In the genomic region with DNA sequence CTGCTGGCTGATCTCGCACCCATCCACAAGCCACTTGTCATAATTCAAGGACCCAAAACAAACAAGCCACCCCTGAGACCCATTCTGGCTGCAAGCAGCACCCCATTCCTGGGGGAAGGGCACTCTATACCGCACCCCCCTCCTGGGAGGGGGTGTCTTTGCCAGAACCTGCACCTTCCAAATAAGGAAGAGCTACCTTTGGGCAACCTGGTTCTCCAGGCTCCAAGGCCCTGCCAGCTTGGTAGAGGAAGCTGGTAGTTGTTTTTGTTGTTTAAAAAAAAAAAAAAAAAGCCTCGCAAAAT, we compare ENCODE assay signal across 9 mouse cellular contexts. TPM values are rescaled to one million over a fixed set of nuclear protein-coding genes. Genes with fewer than 3 reads are reported as not detected.
DNase-seq lines count a peak whose midpoint lies in the region; ATAC-seq and TF ChIP-seq lines count a peak whose summit lies in the region.
"Had no signal": no experiment of that assay in that cellular context is flagged by ENCODE, and none has a peak within 500 bp of the region (broad histone marks: within the 10 kb centered on the region; RNA-seq: fewer than 3 reads in every experiment).

No protein-coding gene starts in this region.

- H3K27ac ChIP-seq in layer of hippocampus, adult 2 months: peak overlapping the region; percentile 94
- H3K27ac ChIP-seq in forebrain, embryonic 15.5 days (replicated peaks): peak overlapping the region; percentile 94
- 0 out of 2 replicates have a peak overlapping the region, but pooled peaks have one; percentile 8 for H3K27ac ChIP-seq in midbrain, embryonic 12.5 days (replicated peaks)

- H3K9ac ChIP-seq in forebrain, embryonic 15.5 days (replicated peaks): peak overlapping the region; percentile 86
- peak overlapping the region; percentile 81 for H3K9ac ChIP-seq in midbrain, embryonic 12.5 days (replicated peaks)

- no peaks in the 10 kb centered on the region for H3K27me3 ChIP-seq in forebrain, embryonic 15.5 days
- H3K27me3 ChIP-seq in midbrain, embryonic 12.5 days: peaks cover 10% of the 10 kb centered on the region

- peak overlapping the region; percentile 86 for H3K4me3 ChIP-seq in layer of hippocampus, adult 2 months
- peak overlapping the region; percentile 64 for H3K4me3 ChIP-seq in forebrain, embryonic 15.5 days
- peak overlapping the region; percentile 58 for H3K4me3 ChIP-seq in midbrain, embryonic 12.5 days

- no peak for TF ChIP-seq POLR2A in brain, embryonic 14.5 days (IDR thresholded peaks at IDR 0.05; ENCODE audit: borderline replicate concordance, extremely low read depth, insufficient read depth, insufficient read length, poor library complexity, severe bottlenecking)

- H3K4me1 ChIP-seq in forebrain, embryonic 15.5 days: peaks cover 26% of the 10 kb centered on the region
- peaks cover 19% of the 10 kb centered on the region for H3K4me1 ChIP-seq in midbrain, embryonic 12.5 days

- WGBS in forebrain, embryonic 15.5 days: 41% methylated on average over 3 of the region's 3 CpGs
- WGBS in midbrain, embryonic 12.5 days: 54% methylated on average over 3 of the region's 3 CpGs

- peak; percentile 20 to 30 for DNase-seq in layer of hippocampus, adult 2 months (ENCODE audit: low spot score in 2 of 2)
- DNase-seq in layer of hippocampus, adult 9-11 months: no peak
- no peak for DNase-seq in brain, embryonic 14.5 days (ENCODE audit: low read depth)
- DNase-seq in natural killer cell, adult 2 months (ENCODE audit: low spot score in 2 of 2): no peak
- DNase-seq in embryo, embryonic 10 days (ENCODE audit: low spot score): no peak
- no peak for DNase-seq in adrenal gland, adult 8-10 months
- DNase-seq: gastrocnemius, postnatal 10 days had no signal

- no peaks in the 10 kb centered on the region for H3K9me3 ChIP-seq in forebrain, embryonic 15.5 days
- H3K9me3 ChIP-seq in midbrain, embryonic 12.5 days: no peaks in the 10 kb centered on the region

- H3K4me2 ChIP-seq in forebrain, embryonic 15.5 days (replicated peaks): peak overlapping the region; percentile 72
- H3K4me2 ChIP-seq in midbrain, embryonic 12.5 days (replicated peaks): peak overlapping the region; percentile 89

- no peaks in the 10 kb centered on the region for H3K36me3 ChIP-seq in forebrain, embryonic 15.5 days
- no peaks in the 10 kb centered on the region for H3K36me3 ChIP-seq in midbrain, embryonic 12.5 days

- no peak for ATAC-seq in forebrain, embryonic 15.5 days (replicated peaks)
- no peak for ATAC-seq in midbrain, embryonic 12.5 days (ENCODE audit: low FRiP score, low read depth)

- no peak for TF ChIP-seq CTCF in layer of hippocampus, adult 2 months (conservative IDR thresholded peaks at IDR 0.05)
- peak; percentile 16; the same call in 1 of the 2 replicates for TF ChIP-seq CTCF in brain, embryonic 14.5 days (IDR thresholded peaks at IDR 0.05; ENCODE audit: borderline replicate concordance, extremely low read depth, insufficient read depth, insufficient read length)

RNA-seq across cellular contexts. Expression of a gene that starts 16.9 kb away (rescaled TPM):
- total RNA-seq in layer of hippocampus, adult 2 months (2021): 100 to 1,000 TPM; 158 to 160 TPM
- polyA plus RNA-seq in brain, embryonic 14.5 days (2012; rRNA removed): 73.8 and 80.3 TPM in 2 replicates
- polyA plus RNA-seq in forebrain, embryonic 15.5 days (2015; fragmentation: Nextera tagmentation; extraction: Ambion mirVana): 62.2 and 69.1 TPM in 2 replicates
- 30.9 and 32.6 TPM in 2 replicates for polyA plus RNA-seq in midbrain, embryonic 12.5 days (2016; fragmentation: Nextera tagmentation; extraction: Ambion mirVana)
- 10 to 100 TPM in 2 of 4 experiments, 1 to 10 TPM in 2; 9.1 to 13.9 (median 11.7) TPM for total RNA-seq in adrenal gland, adult 8-10 months (2022)

RNA-seq across cellular contexts. Expression of a gene that starts 53.7 kb away (rescaled TPM):
- total RNA-seq in layer of hippocampus, adult 2 months (2021): 10 to 100 TPM; 24.2 to 28.4 TPM
- 0.36 and 1.2 TPM in 2 replicates for polyA plus RNA-seq in brain, embryonic 14.5 days (2012; rRNA removed)
- 1.8 and 2.6 TPM in 2 replicates for polyA plus RNA-seq in forebrain, embryonic 15.5 days (2015; fragmentation: Nextera tagmentation; extraction: Ambion mirVana)
- polyA plus RNA-seq in midbrain, embryonic 12.5 days (2016; fragmentation: Nextera tagmentation; extraction: Ambion mirVana): 0.27 TPM in 1 of 2 replicates, not detected in the other
- under 1 TPM in 3 of 4 experiments, not detected in 1; 0.17 to 0.40 (median 0.24) TPM for total RNA-seq in adrenal gland, adult 8-10 months (2022)

Comparison
In these comparisons a context has a peak if more than half of its experiments do, and no peak if none do; other contexts are left out.
1. DNase-seq: peak in layer of hippocampus, adult 2 months (2 of 2); none in layer of hippocampus, adult 9-11 months (single experiment), brain, embryonic 14.5 days (single experiment), natural killer cell, adult 2 months (0 of 2), embryo, embryonic 10 days (single experiment) and adrenal gland, adult 8-10 months (single experiment).
2. H3K27ac ChIP-seq: peak in every context shown above with its lines; median percentile 94 in layer of hippocampus, adult 2 months; 94 in forebrain, embryonic 15.5 days; 8 in midbrain, embryonic 12.5 days.
3. Peak in every context shown above with its lines, with median percentiles within 50 percentile points of each other: H3K4me3 ChIP-seq.